Comparison of ENCODE assay signal across 16 mouse cellular contexts in the genomic region with DNA sequence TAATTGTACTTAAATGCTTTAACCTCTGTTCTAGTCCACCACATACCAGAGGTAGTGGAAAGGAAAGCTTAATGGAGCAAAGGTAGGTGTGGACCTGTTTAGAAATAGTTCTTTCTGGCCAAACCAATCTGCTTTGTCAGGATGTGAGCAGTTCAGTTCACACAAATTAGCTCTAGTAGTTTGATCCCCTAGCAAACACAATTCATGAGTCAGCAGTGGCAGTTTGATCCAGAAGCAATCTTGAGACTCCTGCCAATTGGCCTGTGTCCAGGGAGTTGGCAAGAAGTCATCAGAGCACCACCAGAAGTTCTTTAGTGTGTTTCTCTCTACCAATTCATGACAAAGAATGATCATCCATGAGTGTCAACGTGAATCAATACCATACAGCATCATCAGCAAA.
A peak's percentile ranks its signal among the peaks of the same experiment; 100 is the strongest.
DNase-seq lines count a peak whose midpoint lies in the region; ATAC-seq and TF ChIP-seq lines count a peak whose summit lies in the region.
"Had no signal": no experiment of that assay in that cellular context is flagged by ENCODE, and none has a peak within 500 bp of the region (broad histone marks: within the 10 kb centered on the region; RNA-seq: fewer than 3 reads in every experiment).

No protein-coding gene starts in this region.

- no peak overlapping the region for H3K4me2 ChIP-seq in midbrain, postnatal 0 days (ENCODE audit: low read depth, low read length, poor library complexity, severe bottlenecking)
- no peak overlapping the region for H3K4me2 ChIP-seq in midbrain, embryonic 11.5 days
- H3K4me2 ChIP-seq in neural tube, embryonic 15.5 days: no peak overlapping the region
- H3K4me2 ChIP-seq: heart, embryonic 11.5 days; liver, embryonic 15.5 days; midbrain, embryonic 15.5 days had no signal

- no peaks in the 10 kb centered on the region for H3K4me1 ChIP-seq in midbrain, postnatal 0 days (ENCODE audit: insufficient read depth, low read length)
- no peaks in the 10 kb centered on the region for H3K4me1 ChIP-seq in midbrain, embryonic 11.5 days (ENCODE audit: control insufficient read depth, insufficient read depth, low read length)
- H3K4me1 ChIP-seq in neural tube, embryonic 15.5 days: no peaks in the 10 kb centered on the region
- H3K4me1 ChIP-seq: liver, embryonic 15.5 days; midbrain, embryonic 15.5 days had no signal

- 77% methylated on average over 1 of the region's 1 CpGs for WGBS in midbrain, postnatal 0 days
- WGBS in midbrain, embryonic 11.5 days: 83% methylated on average over 1 of the region's 1 CpGs
- 93% methylated on average over 1 of the region's 1 CpGs for WGBS in neural tube, embryonic 15.5 days

- no peaks in the 10 kb centered on the region for H3K36me3 ChIP-seq in midbrain, postnatal 0 days (ENCODE audit: insufficient read depth, low read length)
- H3K36me3 ChIP-seq in midbrain, embryonic 11.5 days (ENCODE audit: control insufficient read depth, insufficient read depth, low read length): no peaks in the 10 kb centered on the region
- no peaks in the 10 kb centered on the region for H3K36me3 ChIP-seq in neural tube, embryonic 15.5 days
- H3K36me3 ChIP-seq: liver, embryonic 15.5 days; midbrain, embryonic 15.5 days had no signal

- DNase-seq in gastrocnemius, postnatal 10 days: peak; percentile 4
- no peak for DNase-seq in gastrocnemius, postnatal 25 days
- DNase-seq in midbrain, postnatal 0 days (ENCODE audit: low spot score): peak; percentile 24
- DNase-seq in midbrain, embryonic 11.5 days (ENCODE audit: low spot score, missing footprints): no peak
- peak; percentile 31 for DNase-seq in adrenal gland, postnatal 25 days
- peak; percentile 82 to 84 for DNase-seq in kidney, postnatal 36 days
- DNase-seq: cerebellum, adult 2 months; forebrain, postnatal 0 days; gastrocnemius, postnatal 14 days; layer of hippocampus, adult 9-11 months; lung, postnatal 36 days had no signal

- no peaks in the 10 kb centered on the region for H3K27me3 ChIP-seq in midbrain, postnatal 0 days (ENCODE audit: insufficient read depth, low read length)
- no peaks in the 10 kb centered on the region for H3K27me3 ChIP-seq in midbrain, embryonic 11.5 days (ENCODE audit: control insufficient read depth, insufficient read depth, low read length)
- H3K27me3 ChIP-seq in neural tube, embryonic 15.5 days (replicated peaks): no peaks in the 10 kb centered on the region
- H3K27me3 ChIP-seq: liver, embryonic 15.5 days; midbrain, embryonic 15.5 days had no signal

- no peak overlapping the region for H3K27ac ChIP-seq in midbrain, postnatal 0 days (ENCODE audit: low read depth, low read length)
- H3K27ac ChIP-seq in midbrain, embryonic 11.5 days (ENCODE audit: low read depth, low read length): no peak overlapping the region
- no peak overlapping the region for H3K27ac ChIP-seq in neural tube, embryonic 15.5 days (replicated peaks)
- H3K27ac ChIP-seq: liver, embryonic 15.5 days; midbrain, embryonic 15.5 days had no signal

- no peaks in the 10 kb centered on the region for H3K9me3 ChIP-seq in midbrain, postnatal 0 days (ENCODE audit: low read length)
- H3K9me3 ChIP-seq in midbrain, embryonic 11.5 days (ENCODE audit: control insufficient read depth, low read length): no peaks in the 10 kb centered on the region
- H3K9me3 ChIP-seq in neural tube, embryonic 15.5 days (replicated peaks): no peaks in the 10 kb centered on the region
- H3K9me3 ChIP-seq: liver, embryonic 15.5 days; midbrain, embryonic 15.5 days had no signal

- no peak for ATAC-seq in midbrain, postnatal 0 days (ENCODE audit: low FRiP score)
- ATAC-seq in midbrain, embryonic 11.5 days (ENCODE audit: low FRiP score): no peak
- no peak for ATAC-seq in neural tube, embryonic 15.5 days (ENCODE audit: low FRiP score)
- ATAC-seq: forebrain, postnatal 0 days; midbrain, embryonic 15.5 days had no signal

- H3K4me3 ChIP-seq in midbrain, postnatal 0 days (ENCODE audit: low read depth, low read length): no peak overlapping the region
- H3K4me3 ChIP-seq in midbrain, embryonic 11.5 days (ENCODE audit: low read depth, low read length): no peak overlapping the region
- H3K4me3 ChIP-seq in neural tube, embryonic 15.5 days (replicated peaks): no peak overlapping the region
- H3K4me3 ChIP-seq: erythroblast, embryonic 14.5 days; liver, embryonic 15.5 days; midbrain, embryonic 15.5 days had no signal

- TF ChIP-seq CTCF in midbrain, postnatal 0 days (IDR thresholded peaks at IDR 0.05): no peak

- H3K9ac ChIP-seq in midbrain, postnatal 0 days (replicated peaks; ENCODE audit: low read length, poor library complexity, severe bottlenecking): no peak overlapping the region
- H3K9ac ChIP-seq in midbrain, embryonic 11.5 days (ENCODE audit: low read length): no peak overlapping the region
- no peak overlapping the region for H3K9ac ChIP-seq in neural tube, embryonic 15.5 days (replicated peaks)
- H3K9ac ChIP-seq: forebrain, postnatal 0 days; liver, embryonic 15.5 days; midbrain, embryonic 15.5 days had no signal

Comparison
In these comparisons a context has a peak if more than half of its experiments do, and no peak if none do; other contexts are left out.
1. DNase-seq: peak in gastrocnemius, postnatal 10 days (single experiment), midbrain, postnatal 0 days (single experiment), adrenal gland, postnatal 25 days (single experiment) and kidney, postnatal 36 days (2 of 2); none in gastrocnemius, postnatal 25 days (single experiment) and midbrain, embryonic 11.5 days (single experiment).